Mouse (Mus musculus): ENCODE data around the gene Card14. TPM values are rescaled to one million over a fixed set of nuclear protein-coding genes. Genes with fewer than 3 reads are reported as not detected.

The Card14 gene
- polyA plus RNA-seq, 1 experiment from 2014 or later: 0.16 TPM

DNA sequence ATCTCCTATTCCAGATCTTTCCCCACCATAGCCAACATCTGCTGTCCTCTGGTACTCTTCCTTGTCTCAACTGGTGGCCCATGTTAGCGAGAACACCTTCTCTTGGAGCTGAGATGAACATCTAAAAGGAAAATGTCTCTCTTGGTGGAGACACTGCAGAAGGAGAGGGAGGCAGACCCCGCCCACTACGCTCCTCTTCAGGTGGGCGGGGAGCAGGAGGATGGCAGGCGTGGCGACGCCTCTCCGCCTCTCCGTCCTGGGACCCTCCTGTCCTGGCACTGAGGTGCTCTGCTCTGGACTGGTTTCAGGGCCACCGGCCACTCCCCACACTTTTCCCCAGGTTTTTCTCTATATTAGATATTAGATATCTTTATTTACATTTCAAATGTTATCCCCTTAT lies 3.1 kb downstream of the Card14 start:
- Histone ChIP-seq H3K9ac (replicated peaks; ENCODE audit: low read length) (no peak overlapping the region), H3K4me1 (ENCODE audit: control insufficient read depth, insufficient read depth, low read length) (no peaks in the 10 kb centered on the region), H3K4me3 (replicated peaks; ENCODE audit: low read depth, low read length) (no peak overlapping the region), H3K27ac (replicated peaks; ENCODE audit: low read depth, low read length) (no peak overlapping the region), H3K4me2 (ENCODE audit: low read length) (no peak overlapping the region), H3K36me3 (ENCODE audit: control insufficient read depth, insufficient read depth, low read length) (no peaks in the 10 kb centered on the region), H3K27me3 (ENCODE audit: control insufficient read depth, insufficient read depth, low read length) (no peaks in the 10 kb centered on the region), H3K9me3 (ENCODE audit: control insufficient read depth, low read length) (no peaks in the 10 kb centered on the region)
- 15% methylated on average over 10 of the region's 10 CpGs for WGBS
- no peak for ATAC-seq (ENCODE audit: low FRiP score, low TSS enrichment)
- no peak for DNase-seq

DNA sequence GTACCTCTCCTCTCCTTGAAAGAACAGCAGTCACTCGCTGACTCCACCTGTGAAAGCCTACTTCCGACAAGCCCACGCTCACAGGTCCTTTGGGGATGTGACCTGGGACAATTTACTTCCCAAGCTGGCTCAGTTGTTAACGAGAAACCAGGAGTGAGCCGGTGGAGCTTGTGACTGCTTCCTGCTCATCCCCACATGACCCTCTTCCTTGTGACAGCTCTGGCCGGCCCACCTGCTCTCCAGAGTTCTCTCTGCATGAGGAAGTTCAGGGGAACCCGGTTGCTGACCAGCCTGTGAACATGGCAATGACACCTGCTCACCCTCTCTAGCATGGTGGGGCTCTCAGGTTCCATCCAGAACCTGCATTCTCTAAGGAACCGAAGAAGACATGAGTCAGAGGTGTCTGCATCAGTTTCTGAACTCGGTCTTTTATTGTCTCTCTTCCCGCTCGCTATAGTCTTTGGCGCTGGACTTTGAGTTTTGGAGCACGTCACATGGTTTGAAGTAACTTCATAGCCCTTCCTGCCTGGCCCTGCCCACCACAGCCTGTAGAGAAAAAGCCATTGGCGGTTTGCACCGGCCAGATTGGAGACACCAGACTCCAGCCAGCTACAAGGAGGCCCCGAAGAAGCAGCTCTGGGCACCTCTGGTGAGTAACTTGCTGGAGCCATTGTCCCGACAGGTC lies 6.8 kb downstream of the Card14 start:
- no peak for DNase-seq

DNA sequence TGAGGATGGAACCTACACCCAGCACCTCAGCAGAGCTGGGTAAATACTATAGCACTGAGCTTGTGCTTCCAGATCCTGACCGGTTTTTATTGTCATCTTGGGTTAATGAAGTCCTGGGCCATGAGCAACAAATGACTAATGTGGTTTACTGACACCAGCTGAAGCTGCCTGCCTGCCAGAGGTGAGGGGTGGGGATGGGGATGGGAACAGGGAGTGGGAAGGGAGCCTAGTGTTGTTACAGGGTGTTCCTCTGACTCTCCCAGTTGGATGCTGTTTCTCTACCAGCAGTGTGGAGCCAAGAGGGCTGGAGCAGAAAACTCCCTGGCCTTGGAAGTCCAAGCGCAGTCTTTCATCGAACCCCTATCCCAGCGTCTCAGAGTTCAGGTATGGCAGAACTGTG lies 9.2 kb downstream of the Card14 start:
- no peak overlapping the region for H3K4me2 ChIP-seq (ENCODE audit: low read length)
- no peak overlapping the region for H3K9ac ChIP-seq (replicated peaks; ENCODE audit: low read length)
- no peaks in the 10 kb centered on the region for H3K27me3 ChIP-seq (ENCODE audit: control insufficient read depth, insufficient read depth, low read length)
- H3K4me1 ChIP-seq (ENCODE audit: control insufficient read depth, insufficient read depth, low read length): no peaks in the 10 kb centered on the region
- no peak overlapping the region for H3K4me3 ChIP-seq (replicated peaks; ENCODE audit: low read depth, low read length)
- 92% methylated on average over 4 of the region's 4 CpGs for WGBS
- ATAC-seq (ENCODE audit: low FRiP score, low TSS enrichment) (no peak), DNase-seq (no peak)
- H3K27ac ChIP-seq (replicated peaks; ENCODE audit: low read depth, low read length): no peak overlapping the region
- H3K9me3 ChIP-seq (ENCODE audit: control insufficient read depth, low read length): no peaks in the 10 kb centered on the region
- no peaks in the 10 kb centered on the region for H3K36me3 ChIP-seq (ENCODE audit: control insufficient read depth, insufficient read depth, low read length)

More for the DNA sequence above, 6.8 kb downstream of the Card14 start:
- H3K9ac ChIP-seq (replicated peaks; ENCODE audit: low read length): no peak overlapping the region
- H3K27me3 ChIP-seq (ENCODE audit: control insufficient read depth, insufficient read depth, low read length): no peaks in the 10 kb centered on the region
- H3K27ac ChIP-seq (replicated peaks; ENCODE audit: low read depth, low read length): no peak overlapping the region
- 87% methylated on average over 17 of the region's 17 CpGs for WGBS
- no peak for ATAC-seq (ENCODE audit: low FRiP score, low TSS enrichment)
- no peak overlapping the region for H3K4me2 ChIP-seq (ENCODE audit: low read length)
- H3K36me3 ChIP-seq (ENCODE audit: control insufficient read depth, insufficient read depth, low read length): no peaks in the 10 kb centered on the region
- no peaks in the 10 kb centered on the region for H3K9me3 ChIP-seq (ENCODE audit: control insufficient read depth, low read length)
- H3K4me3 ChIP-seq (replicated peaks; ENCODE audit: low read depth, low read length): no peak overlapping the region
- no peaks in the 10 kb centered on the region for H3K4me1 ChIP-seq (ENCODE audit: control insufficient read depth, insufficient read depth, low read length)

DNA sequence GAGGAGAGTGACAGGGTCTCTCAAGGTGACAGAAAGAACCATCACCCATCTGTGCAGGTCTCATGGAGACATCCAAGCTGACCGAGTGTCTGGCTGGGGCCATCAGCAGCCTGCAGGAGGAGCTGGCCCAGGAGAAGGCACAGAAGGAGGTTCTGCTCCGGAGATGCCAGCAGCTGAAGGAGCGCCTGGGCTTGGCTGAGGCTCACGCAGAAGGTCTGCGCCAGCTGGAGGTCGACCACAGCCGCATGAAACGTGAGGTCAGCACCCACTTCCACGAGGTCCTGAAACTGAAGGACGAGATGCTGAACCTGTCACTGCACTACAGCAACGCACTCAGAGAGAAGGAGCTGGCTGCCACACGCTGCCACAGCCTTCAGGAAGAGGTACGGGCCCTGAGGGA lies 15.0 kb downstream of the Card14 start:
- Histone ChIP-seq H3K27ac (replicated peaks; ENCODE audit: low read depth, low read length) (no peak overlapping the region), H3K9ac (replicated peaks; ENCODE audit: low read length) (no peak overlapping the region), H3K4me1 (ENCODE audit: control insufficient read depth, insufficient read depth, low read length) (no peaks in the 10 kb centered on the region), H3K4me2 (ENCODE audit: low read length) (no peak overlapping the region), H3K4me3 (replicated peaks; ENCODE audit: low read depth, low read length) (no peak overlapping the region), H3K36me3 (ENCODE audit: control insufficient read depth, insufficient read depth, low read length) (no peaks in the 10 kb centered on the region), H3K9me3 (ENCODE audit: control insufficient read depth, low read length) (no peaks in the 10 kb centered on the region), H3K27me3 (ENCODE audit: control insufficient read depth, insufficient read depth, low read length) (no peaks in the 10 kb centered on the region)
- DNase-seq (no peak), ATAC-seq (ENCODE audit: low FRiP score, low TSS enrichment) (no peak)
- WGBS: 73% methylated on average over 13 of the region's 13 CpGs

DNA sequence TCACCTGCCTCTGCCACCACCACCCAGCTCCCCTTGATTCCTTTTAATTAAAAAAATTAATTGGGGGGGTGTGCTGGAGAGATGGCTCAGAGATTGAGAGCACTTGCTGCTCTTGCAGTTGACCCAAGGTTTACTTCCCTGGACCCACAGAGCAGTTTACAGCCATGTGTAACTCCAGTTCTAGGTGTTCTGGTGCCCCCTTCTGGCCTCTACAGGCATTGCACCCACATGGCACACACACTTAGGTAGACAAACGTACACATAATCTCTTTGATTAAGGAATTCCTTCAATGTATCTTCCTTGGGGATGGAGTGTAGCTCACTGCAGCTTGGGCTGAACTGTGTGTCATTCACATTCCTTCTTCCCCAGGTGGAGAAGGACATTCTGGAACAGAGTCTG lies 17.5 kb downstream of the Card14 start:
- H3K4me1 ChIP-seq (ENCODE audit: control insufficient read depth, insufficient read depth, low read length): no peaks in the 10 kb centered on the region
- no peaks in the 10 kb centered on the region for H3K36me3 ChIP-seq (ENCODE audit: control insufficient read depth, insufficient read depth, low read length)
- H3K9ac ChIP-seq (replicated peaks; ENCODE audit: low read length): no peak overlapping the region
- WGBS: 72% methylated on average over 1 of the region's 1 CpGs
- no peak for DNase-seq
- H3K4me2 ChIP-seq (ENCODE audit: low read length): no peak overlapping the region
- H3K27ac ChIP-seq (replicated peaks; ENCODE audit: low read depth, low read length): no peak overlapping the region
- no peaks in the 10 kb centered on the region for H3K27me3 ChIP-seq (ENCODE audit: control insufficient read depth, insufficient read depth, low read length)
- no peak overlapping the region for H3K4me3 ChIP-seq (replicated peaks; ENCODE audit: low read depth, low read length)
- H3K9me3 ChIP-seq (ENCODE audit: control insufficient read depth, low read length): no peaks in the 10 kb centered on the region
- ATAC-seq (ENCODE audit: low FRiP score, low TSS enrichment): no peak

DNA sequence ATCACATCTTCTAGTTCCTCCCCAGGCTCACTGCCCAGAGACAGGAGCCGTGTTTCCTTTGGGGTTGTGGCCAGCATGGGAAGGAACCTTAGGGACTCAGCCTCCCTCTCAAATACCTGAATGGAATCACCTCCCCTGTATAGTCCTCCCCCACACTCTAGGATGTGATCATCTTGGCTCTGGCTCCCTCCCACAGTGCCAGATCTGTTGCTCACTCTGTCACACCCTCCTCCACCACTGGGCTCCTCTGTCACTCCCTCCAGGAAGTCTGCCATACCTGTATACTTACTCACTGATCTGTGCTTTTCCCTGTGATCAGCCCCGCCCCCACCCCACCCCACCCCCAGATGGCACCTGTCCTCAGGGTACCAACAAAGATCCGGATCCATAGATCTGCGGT lies 23.0 kb downstream of the Card14 start:
- WGBS: 63% methylated on average over 4 of the region's 4 CpGs

DNA sequence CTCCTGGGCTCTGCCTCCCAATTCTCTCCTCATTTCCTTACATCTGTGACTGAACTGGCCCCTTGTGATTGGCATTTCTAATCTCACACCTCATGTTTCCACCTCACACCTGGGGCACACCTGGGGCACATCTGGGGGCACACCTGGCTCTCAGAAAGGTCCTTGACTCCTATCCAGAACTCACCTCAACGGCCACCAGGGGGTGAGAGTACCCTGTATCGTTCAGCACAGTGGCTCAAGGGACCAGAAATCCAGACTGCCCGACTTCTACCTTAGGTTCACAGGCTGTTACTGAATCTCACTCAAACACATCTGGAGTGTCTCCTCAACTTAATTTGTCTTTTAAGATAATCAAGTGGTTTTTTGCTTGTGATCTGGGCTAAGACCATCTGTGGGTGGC lies 24.4 kb downstream of the Card14 start:
- no peak overlapping the region for H3K4me3 ChIP-seq (replicated peaks; ENCODE audit: low read depth, low read length)
- H3K27ac ChIP-seq (replicated peaks; ENCODE audit: low read depth, low read length): no peak overlapping the region
- ATAC-seq (ENCODE audit: low FRiP score, low TSS enrichment) (no peak), DNase-seq (no peak)
- no peaks in the 10 kb centered on the region for H3K36me3 ChIP-seq (ENCODE audit: control insufficient read depth, insufficient read depth, low read length)
- 50% methylated on average over 3 of the region's 3 CpGs for WGBS
- H3K9ac ChIP-seq (replicated peaks; ENCODE audit: low read length): no peak overlapping the region
- no peaks in the 10 kb centered on the region for H3K27me3 ChIP-seq (ENCODE audit: control insufficient read depth, insufficient read depth, low read length)
- no peaks in the 10 kb centered on the region for H3K4me1 ChIP-seq (ENCODE audit: control insufficient read depth, insufficient read depth, low read length)
- no peaks in the 10 kb centered on the region for H3K9me3 ChIP-seq (ENCODE audit: control insufficient read depth, low read length)
- H3K4me2 ChIP-seq (ENCODE audit: low read length): no peak overlapping the region

More for the DNA sequence above, 23.0 kb downstream of the Card14 start:
- no peak overlapping the region for H3K27ac ChIP-seq (replicated peaks; ENCODE audit: low read depth, low read length)
- H3K4me2 ChIP-seq (ENCODE audit: low read length): no peak overlapping the region
- no peak for DNase-seq
- H3K4me3 ChIP-seq (replicated peaks; ENCODE audit: low read depth, low read length): no peak overlapping the region
- no peaks in the 10 kb centered on the region for H3K9me3 ChIP-seq (ENCODE audit: control insufficient read depth, low read length)
- no peaks in the 10 kb centered on the region for H3K27me3 ChIP-seq (ENCODE audit: control insufficient read depth, insufficient read depth, low read length)
- no peaks in the 10 kb centered on the region for H3K36me3 ChIP-seq (ENCODE audit: control insufficient read depth, insufficient read depth, low read length)
- no peak for ATAC-seq (ENCODE audit: low FRiP score, low TSS enrichment)
- no peak overlapping the region for H3K9ac ChIP-seq (replicated peaks; ENCODE audit: low read length)
- H3K4me1 ChIP-seq (ENCODE audit: control insufficient read depth, insufficient read depth, low read length): no peaks in the 10 kb centered on the region

DNA sequence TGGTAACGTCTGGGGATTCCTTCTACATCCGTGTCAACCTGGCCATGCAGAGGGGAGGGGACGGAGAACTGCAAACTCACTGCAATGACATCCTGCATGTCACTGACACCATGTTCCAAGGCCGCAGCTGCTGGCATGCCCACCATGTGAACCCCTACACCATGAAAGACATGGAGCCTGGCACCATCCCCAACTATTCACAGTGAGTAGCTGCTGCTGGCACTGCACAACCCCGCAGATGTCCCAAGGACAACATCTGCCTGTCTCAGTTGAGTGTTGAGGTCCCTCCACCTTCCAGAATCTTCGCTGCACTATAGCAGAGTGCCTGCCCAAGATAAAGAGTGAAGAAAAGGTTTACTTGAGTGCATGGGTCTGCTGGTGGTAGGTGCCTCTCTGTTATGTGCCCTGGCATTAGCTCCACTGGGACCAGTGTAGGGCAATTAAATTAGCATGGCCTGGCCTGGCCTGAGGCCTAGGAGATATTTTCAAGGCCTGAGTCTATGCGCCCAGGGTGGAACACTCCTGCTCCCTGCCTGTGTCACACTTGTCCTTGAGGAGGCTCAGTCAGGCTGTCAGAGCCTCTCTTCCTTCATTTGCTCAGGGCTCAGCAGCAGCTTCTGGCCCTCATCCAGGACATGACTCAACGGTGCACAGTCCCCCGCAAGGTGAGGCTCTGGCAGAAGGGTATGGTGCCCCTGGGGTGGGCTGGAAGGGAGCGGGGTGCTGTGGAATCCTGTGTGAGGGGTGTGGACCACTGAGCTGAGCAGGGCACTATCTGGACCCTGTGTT lies 30.9 kb downstream of the Card14 start:
- no peaks in the 10 kb centered on the region for H3K4me1 ChIP-seq (ENCODE audit: control insufficient read depth, insufficient read depth, low read length)
- H3K27ac ChIP-seq (replicated peaks; ENCODE audit: low read depth, low read length): no peak overlapping the region
- ATAC-seq (ENCODE audit: low FRiP score, low TSS enrichment) (no peak), DNase-seq (no peak)
- no peak overlapping the region for H3K9ac ChIP-seq (replicated peaks; ENCODE audit: low read length)
- no peaks in the 10 kb centered on the region for H3K36me3 ChIP-seq (ENCODE audit: control insufficient read depth, insufficient read depth, low read length)
- WGBS: 82% methylated on average over 10 of the region's 10 CpGs
- no peak overlapping the region for H3K4me3 ChIP-seq (replicated peaks; ENCODE audit: low read depth, low read length)
- H3K27me3 ChIP-seq (ENCODE audit: control insufficient read depth, insufficient read depth, low read length): no peaks in the 10 kb centered on the region
- H3K9me3 ChIP-seq (ENCODE audit: control insufficient read depth, low read length): no peaks in the 10 kb centered on the region
- H3K4me2 ChIP-seq (ENCODE audit: low read length): no peak overlapping the region

DNA sequence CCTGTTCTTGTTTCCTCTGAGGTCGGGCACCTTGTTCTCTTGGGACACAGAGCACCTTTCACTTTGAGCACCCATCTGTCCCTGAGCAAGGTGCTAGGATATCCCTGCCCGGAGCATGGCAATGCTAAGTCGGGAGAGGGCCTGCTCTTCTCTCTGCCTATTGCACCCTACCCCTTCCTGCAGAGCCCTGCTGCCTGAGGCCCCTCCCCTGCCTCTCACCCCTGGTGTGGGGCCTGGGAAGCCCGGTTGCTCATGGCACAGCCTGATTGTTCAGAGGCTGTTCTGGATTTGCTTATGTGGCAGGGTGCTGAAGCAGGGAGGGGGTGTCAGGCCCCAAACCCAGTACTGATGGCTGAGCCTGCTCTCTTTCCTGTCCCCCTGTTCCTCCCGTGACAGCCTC lies 31.6 kb downstream of the Card14 start:
- H3K4me2 ChIP-seq (ENCODE audit: low read length): no peak overlapping the region
- no peaks in the 10 kb centered on the region for H3K4me1 ChIP-seq (ENCODE audit: control insufficient read depth, insufficient read depth, low read length)
- ATAC-seq (ENCODE audit: low FRiP score, low TSS enrichment) (no peak), DNase-seq (no peak)
- H3K4me3 ChIP-seq (replicated peaks; ENCODE audit: low read depth, low read length): no peak overlapping the region
- no peak overlapping the region for H3K27ac ChIP-seq (replicated peaks; ENCODE audit: low read depth, low read length)
- WGBS: 52% methylated on average over 5 of the region's 5 CpGs
- no peaks in the 10 kb centered on the region for H3K9me3 ChIP-seq (ENCODE audit: control insufficient read depth, low read length)
- H3K27me3 ChIP-seq (ENCODE audit: control insufficient read depth, insufficient read depth, low read length): no peaks in the 10 kb centered on the region
- H3K36me3 ChIP-seq (ENCODE audit: control insufficient read depth, insufficient read depth, low read length): no peaks in the 10 kb centered on the region
- no peak overlapping the region; the same call in 1 of the 2 replicates for H3K9ac ChIP-seq (replicated peaks; ENCODE audit: low read length)

Measured in midbrain, embryonic 14.5 days (tissue).